Mouse (Mus musculus): ENCODE data around the gene Hkdc1.

DNA sequence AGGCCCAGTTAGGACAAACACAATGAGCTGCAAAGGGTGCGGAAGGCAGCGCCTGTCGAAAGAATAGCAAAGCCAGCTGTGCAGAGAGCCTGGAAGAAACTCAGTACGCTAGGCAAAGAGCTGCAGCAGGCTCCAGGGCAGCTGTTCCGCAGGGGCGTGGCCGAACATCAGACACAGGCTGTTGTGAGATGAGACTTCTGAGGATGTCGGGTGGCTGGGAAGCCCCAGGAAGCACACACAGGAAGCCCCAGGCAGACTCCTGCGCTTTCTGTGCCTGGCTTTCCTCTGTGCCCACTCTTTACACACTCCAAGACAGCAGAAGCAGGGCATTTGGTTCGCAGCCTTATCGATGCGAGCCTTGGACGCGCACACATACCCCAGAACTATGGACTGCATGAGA is 17.4 kb downstream of the Hkdc1 start:
- no peak for TF ChIP-seq CTCF (IDR thresholded peaks at IDR 0.05; ENCODE audit: extremely low read depth, insufficient read depth, insufficient read length, insufficient replicate concordance)
- TF ChIP-seq POLR2A (IDR thresholded peaks at IDR 0.05; ENCODE audit: low read depth, low read length): no peak

Data from spleen, adult 2 months (tissue).